Mouse (Mus musculus) hindbrain, postnatal 0 days (tissue): ENCODE measurements around the gene Atic. TPM values are rescaled to one million over a fixed set of nuclear protein-coding genes. Genes with fewer than 3 reads are reported as not detected.
A peak's percentile ranks its signal among the peaks of the same experiment; 100 is the strongest.

Experiments used
- ATAC-seq: fragments of 200-750 bp; cut with Nextera tagmentation; 2 replicates; pipeline ENCODE4 v1.8.0; 2017; ENCODE audit warnings: mild to moderate bottlenecking, moderate TSS enrichment, moderate library complexity
- DNase-seq: peaks from one replicate; pipeline ENCODE4 v3.0.0-alpha.2; 2015; ENCODE audit warnings: low spot score
- H3K27ac ChIP-seq: fragments of 300-500 bp; sonication (generic); 2 replicates; pipeline ENCODE4 v1.5.1; 2014; ENCODE audit warnings: mild to moderate bottlenecking
- H3K27me3 ChIP-seq: fragments of 300-500 bp; sonication (generic); 2 replicates; pipeline ENCODE4 v1.6.1; 2014; ENCODE audit warnings: low read length, mixed read lengths; ENCODE audit not compliant: insufficient read depth
- H3K36me3 ChIP-seq: fragments of 300-500 bp; sonication (generic); 2 replicates; pipeline ENCODE4 v1.6.1; 2014; ENCODE audit warnings: low read length, mixed read lengths; ENCODE audit not compliant: insufficient read depth
- H3K4me1 ChIP-seq: fragments of 300-500 bp; sonication (generic); 2 replicates; pipeline ENCODE4 v1.6.1; 2014; ENCODE audit warnings: antibody characterized with exemption, low read length, mixed read lengths; ENCODE audit not compliant: insufficient read depth
- H3K4me2 ChIP-seq: fragments of 300-500 bp; sonication (generic); 2 replicates; pipeline ENCODE4 v1.6.1; 2014; ENCODE audit warnings: low read depth, mild to moderate bottlenecking, low read length, moderate library complexity, mixed read lengths
- H3K4me3 ChIP-seq: fragments of 300-500 bp; sonication (generic); 2 replicates; pipeline ENCODE4 v1.5.1; 2014; ENCODE audit warnings: low read length
- H3K9ac ChIP-seq: fragments of 300-500 bp; sonication (generic); replicated peaks from 2 replicates; pipeline ENCODE4 v1.6.1; 2014; ENCODE audit warnings: mild to moderate bottlenecking, low read length, moderate library complexity, mixed read lengths
- H3K9me3 ChIP-seq: fragments of 300-500 bp; sonication (generic); 2 replicates; pipeline ENCODE4 v1.6.1; 2016; ENCODE audit warnings: low read length, mixed read lengths
- CTCF ChIP-seq: IDR thresholded peaks from 2 replicates; pipeline ENCODE4 v1.5.1; 2016; ENCODE audit warnings: antibody characterized with exemption, control low read depth, low read depth
- WGBS: fragments of 180-500 bp; shearing (Covaris S2); extraction: QIAGEN DNeasy Blood & Tissue Kit; methylation state at CpG from one replicate; pipeline ENCODE4 v1.1.7; 2014; 5-methylcytosine and 5-hydroxymethylcytosine counted together
- polyA plus RNA-seq: library from polyadenylated mRNA; unstranded; fragments of >200 nt; fragmentation: Nextera tagmentation; extraction: Ambion mirVana; gene quantifications from 2 replicates; pipeline ENCODE4 v1.2.1, GENCODE M21; 2015
- total RNA-seq: library from RNA; depleted of rRNA; stranded (reverse); fragments of >200 nt; gene quantifications from 2 replicates; pipeline ENCODE4 v1.2.3, GENCODE M21; 2014; rRNA removed

The Atic gene
- total RNA-seq, result 41.5 and 57.8 TPM in 2 replicates
- polyA plus RNA-seq, result 32.3 and 34.6 TPM in 2 replicates

DNA sequence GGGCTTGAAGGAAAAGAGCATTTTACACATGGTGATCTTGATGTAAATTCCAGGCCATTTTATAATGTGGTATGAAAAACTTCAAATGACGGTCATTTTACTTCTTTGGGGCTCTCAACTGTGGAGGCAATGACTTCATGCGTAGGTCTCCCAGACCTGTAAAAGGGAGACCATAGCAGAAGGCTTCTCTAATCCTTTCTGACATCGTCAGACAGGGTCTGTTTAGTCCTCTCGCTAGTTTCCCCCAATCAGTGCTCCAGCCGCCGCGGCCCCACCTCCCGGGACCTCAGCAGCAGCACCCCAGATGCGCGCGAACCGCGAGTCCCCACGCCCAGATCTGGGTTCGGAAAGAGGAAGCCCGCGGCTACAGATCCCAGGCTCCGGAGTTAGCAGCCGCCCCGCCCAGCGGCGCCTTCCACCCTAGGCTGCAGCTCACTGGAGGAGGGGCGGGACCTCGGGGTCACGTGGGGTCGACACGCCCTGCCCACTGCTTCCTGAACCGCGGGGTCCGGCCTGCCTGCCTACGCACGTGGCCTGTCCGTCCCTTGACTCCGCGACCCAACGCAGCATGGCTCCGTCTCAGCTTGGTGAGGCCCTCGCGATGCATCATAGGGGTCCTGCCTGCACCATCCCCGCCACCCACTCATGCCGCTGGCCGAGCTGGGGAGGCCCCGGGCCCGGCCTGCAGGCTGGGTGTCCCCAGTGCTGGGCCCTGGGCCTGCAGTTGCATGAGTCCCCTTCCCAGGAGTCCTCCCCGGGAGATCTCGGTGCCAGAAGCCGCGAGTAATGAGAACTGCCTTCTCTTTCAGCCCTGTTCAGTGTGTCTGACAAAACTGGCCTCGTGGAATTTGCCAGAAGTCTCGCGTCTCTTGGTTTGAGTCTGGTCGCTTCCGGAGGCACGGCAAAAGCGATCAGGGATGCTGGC, at the start of gene Atic:
Gene Atic (plus strand): TSS at position 463 of the 925 bp plus-strand sequence.
- 0 out of 2 replicates have a peak, but pooled peaks cover 5% of the 10 kb centered on the region for H3K36me3 ChIP-seq
- H3K4me3 ChIP-seq, result peak within 1 kb of the TSS; percentile 54
- DNase-seq (peak; percentile 92), ATAC-seq (peak; percentile 99)
- peak within 1 kb of the TSS; percentile 88 for H3K27ac ChIP-seq
- H3K9ac ChIP-seq, result peak within 1 kb of the TSS; percentile 88
- TF ChIP-seq CTCF, result no peak
- under 1% methylated on average over 52 of the region's 55 CpGs for WGBS
- peak within 1 kb of the TSS; percentile 95 for H3K4me2 ChIP-seq
- no peaks in the 10 kb centered on the region for H3K9me3 ChIP-seq
- no peaks in the 10 kb centered on the region for H3K27me3 ChIP-seq
- peaks cover 6% of the 10 kb centered on the region; the same call in 1 of the 2 replicates for H3K4me1 ChIP-seq

DNA sequence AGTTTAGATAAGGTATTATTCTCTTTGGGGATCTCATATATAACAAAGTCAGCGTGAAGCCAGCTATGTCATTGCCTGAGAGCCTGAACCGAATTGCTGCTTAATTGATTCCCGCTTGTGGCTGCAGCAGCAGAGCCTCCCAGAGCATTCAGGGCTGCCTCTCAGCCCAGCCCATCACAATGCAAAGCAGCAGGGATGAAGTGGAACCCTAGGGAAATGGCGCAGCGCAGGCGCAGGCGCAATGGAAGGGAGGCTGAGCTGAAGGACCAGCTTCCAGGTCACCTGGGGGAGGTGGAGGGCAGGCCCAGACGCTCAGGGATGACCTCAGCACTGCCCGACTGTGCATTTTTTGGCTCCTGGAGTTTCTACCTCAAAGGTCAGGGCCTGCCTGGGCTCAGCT, 49.7 kb upstream of the Atic start:
- Histone ChIP-seq H3K4me2 (no peak overlapping the region), H3K36me3 (no peaks in the 10 kb centered on the region), H3K4me1 (peaks cover 3% of the 10 kb centered on the region; the same call in 1 of the 2 replicates), H3K9me3 (no peaks in the 10 kb centered on the region), H3K9ac (no peak overlapping the region), H3K27me3 (no peaks in the 10 kb centered on the region), H3K4me3 (no peak overlapping the region), H3K27ac (no peak overlapping the region)
- no peak for TF ChIP-seq CTCF
- 0 out of 2 replicates have a peak, but pooled peaks have one; percentile 4 for ATAC-seq
- 10% methylated on average over 9 of the region's 9 CpGs for WGBS
- DNase-seq, result peak; percentile 50

DNA sequence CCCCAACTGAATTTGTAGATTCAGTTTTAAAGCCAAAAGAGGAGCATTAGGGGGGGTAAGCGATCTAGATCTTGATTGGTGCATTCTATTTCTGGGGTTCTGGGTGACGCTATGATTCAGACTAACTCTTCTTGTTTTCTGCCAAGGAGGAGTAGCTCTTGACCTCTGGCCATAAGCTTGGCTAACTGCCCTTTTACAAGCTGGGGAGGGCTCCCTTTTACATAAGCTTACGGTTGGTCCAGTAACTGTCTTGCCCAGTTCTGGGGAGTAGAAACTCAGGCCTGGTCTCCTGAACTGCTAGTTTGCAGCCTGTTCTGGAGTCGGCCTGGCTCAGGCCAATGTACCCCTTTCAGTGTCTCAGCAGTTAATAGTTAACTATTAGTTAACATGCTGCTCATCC, 41.9 kb upstream of the Atic start:
- Histone ChIP-seq H3K4me3 (no peak overlapping the region), H3K27me3 (no peaks in the 10 kb centered on the region), H3K4me1 (no peaks in the 10 kb centered on the region), H3K9me3 (no peaks in the 10 kb centered on the region), H3K27ac (no peak overlapping the region), H3K36me3 (no peaks in the 10 kb centered on the region), H3K9ac (no peak overlapping the region), H3K4me2 (no peak overlapping the region)
- DNase-seq (no peak), ATAC-seq (no peak)
- WGBS, result 85% methylated on average over 4 of the region's 4 CpGs
- no peak for TF ChIP-seq CTCF

DNA sequence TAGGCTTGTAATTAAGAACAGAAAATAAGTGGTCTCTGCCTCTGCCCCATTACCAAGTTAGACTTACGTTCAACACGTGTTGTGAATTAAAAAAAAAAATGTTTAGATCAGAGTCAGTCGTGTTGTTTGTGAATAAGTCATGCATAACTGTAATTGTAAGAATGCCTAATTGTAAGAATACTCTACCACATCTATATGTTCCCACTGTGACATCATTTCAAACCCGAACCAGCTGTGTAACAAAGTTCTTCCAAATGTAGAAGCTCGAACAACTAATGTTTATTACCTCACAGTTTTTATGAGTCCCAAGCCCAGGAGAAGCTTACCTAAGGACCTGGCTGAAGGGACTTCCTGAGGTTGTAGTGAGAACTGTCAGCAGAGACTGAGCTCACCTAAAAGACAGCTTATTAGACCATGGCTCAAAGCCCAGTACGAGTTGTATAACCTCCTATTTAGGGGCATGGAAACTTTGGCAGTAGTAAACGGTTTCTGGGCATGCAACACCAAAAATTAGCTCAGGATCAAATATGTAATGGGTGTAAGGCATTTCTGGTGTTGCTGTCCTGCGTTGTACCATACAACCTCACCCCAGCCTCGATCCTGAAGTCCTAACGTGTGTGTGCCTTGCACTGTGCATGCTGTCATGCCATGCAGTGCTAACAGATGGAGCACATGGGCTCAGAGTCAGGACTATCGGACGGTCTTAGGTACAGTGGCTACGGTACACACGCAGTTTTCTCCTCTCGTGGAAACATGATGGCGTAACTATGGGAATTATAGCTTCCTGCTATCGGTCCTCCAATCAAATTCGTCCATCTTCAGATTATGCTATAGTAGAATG, 27.9 kb upstream of the Atic start:
- 82% methylated on average over 18 of the region's 18 CpGs for WGBS
- H3K4me3 ChIP-seq, result no peak overlapping the region
- no peak for TF ChIP-seq CTCF
- ATAC-seq (no peak), DNase-seq (no peak)
- H3K9ac ChIP-seq, result no peak overlapping the region
- no peaks in the 10 kb centered on the region for H3K9me3 ChIP-seq
- no peak overlapping the region for H3K27ac ChIP-seq
- no peaks in the 10 kb centered on the region for H3K27me3 ChIP-seq
- H3K4me1 ChIP-seq, result no peaks in the 10 kb centered on the region
- H3K4me2 ChIP-seq, result no peak overlapping the region
- no peaks in the 10 kb centered on the region for H3K36me3 ChIP-seq

DNA sequence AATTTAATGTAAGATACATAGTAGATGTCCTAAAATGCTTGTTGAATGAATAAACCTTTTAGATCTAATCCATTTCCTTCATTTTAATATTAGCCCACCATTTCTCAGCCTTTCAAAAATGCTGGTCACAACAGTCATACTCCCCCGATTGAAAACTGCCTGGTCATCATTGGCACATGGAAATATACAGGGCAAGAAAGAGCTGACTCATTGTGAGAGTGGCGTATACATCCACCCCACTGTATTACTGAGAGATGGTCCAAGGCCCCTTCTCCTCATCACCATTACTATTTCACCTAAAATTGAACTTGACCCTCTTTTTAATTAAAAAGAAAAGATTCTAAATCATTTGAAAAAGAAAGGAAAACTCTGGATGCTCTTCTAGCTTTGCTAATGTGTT, 26.2 kb upstream of the Atic start:
- no peaks in the 10 kb centered on the region for H3K27me3 ChIP-seq
- ATAC-seq, result no peak
- H3K36me3 ChIP-seq, result no peaks in the 10 kb centered on the region
- no peak for DNase-seq
- no peaks in the 10 kb centered on the region for H3K4me1 ChIP-seq
- H3K9ac ChIP-seq, result no peak overlapping the region
- no peak overlapping the region for H3K4me2 ChIP-seq
- TF ChIP-seq CTCF, result no peak
- no peak overlapping the region for H3K4me3 ChIP-seq
- no peaks in the 10 kb centered on the region for H3K9me3 ChIP-seq
- 80% methylated on average over 2 of the region's 2 CpGs for WGBS
- no peak overlapping the region for H3K27ac ChIP-seq

DNA sequence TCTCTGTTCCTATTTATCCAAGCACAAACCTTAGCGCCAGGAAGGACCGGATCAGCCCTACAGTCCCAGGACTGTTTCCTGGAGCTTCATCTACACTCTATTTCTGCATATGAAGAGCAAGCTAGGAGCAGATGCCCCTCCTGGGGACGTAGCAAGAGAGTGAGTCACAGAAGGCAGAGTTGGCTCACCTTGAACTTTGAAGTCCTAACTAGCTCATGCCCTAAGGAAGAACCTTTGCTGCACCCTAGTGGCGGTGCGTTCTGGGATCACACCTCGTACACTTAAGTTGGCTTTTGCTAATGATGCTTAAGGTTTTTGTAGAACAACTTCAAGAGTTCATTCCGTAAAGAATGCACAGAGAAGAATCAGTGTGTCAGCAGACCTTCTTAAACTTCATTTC, 25.3 kb upstream of the Atic start:
- Histone ChIP-seq H3K27me3 (no peaks in the 10 kb centered on the region), H3K9me3 (no peaks in the 10 kb centered on the region), H3K36me3 (no peaks in the 10 kb centered on the region), H3K4me1 (no peaks in the 10 kb centered on the region), H3K9ac (no peak overlapping the region), H3K4me3 (no peak overlapping the region), H3K27ac (no peak overlapping the region), H3K4me2 (no peak overlapping the region)
- ATAC-seq, result no peak
- DNase-seq, result peak; percentile 20
- peak; percentile 55 for TF ChIP-seq CTCF
- WGBS, result 25% methylated on average over 7 of the region's 7 CpGs
